Comparison of ENCODE assay signal across 7 mouse cellular contexts in genomic region chr19:41482190-41482908, GRCm38 (mm10). TPM values are rescaled to one million over a fixed set of nuclear protein-coding genes. Genes with fewer than 3 reads are reported as not detected.
A peak's percentile ranks its signal among the peaks of the same experiment; 100 is the strongest.
DNase-seq lines count a peak whose midpoint lies in the region; ATAC-seq and TF ChIP-seq lines count a peak whose summit lies in the region.

Gene Lcor (plus strand): TSS chr19:41482637.

- H3K27ac ChIP-seq in limb, embryonic 10.5 days = peak within 1 kb of the TSS; percentile 97
- peak within 1 kb of the TSS; percentile 99 for H3K27ac ChIP-seq in midbrain, embryonic 12.5 days (replicated peaks)
- peak within 1 kb of the TSS; percentile 97 for H3K27ac ChIP-seq in small intestine, adult 2 months (ENCODE audit: insufficient read depth, low read depth, low read length)

- ATAC-seq in granulocyte monocyte progenitor cell, adult 5-6 weeks (replicated peaks; ENCODE audit: poor library complexity, severe bottlenecking) = peak; percentile 61
- ATAC-seq in midbrain, embryonic 12.5 days (ENCODE audit: low FRiP score, low read depth) = peak; percentile 85

- WGBS in limb, embryonic 10.5 days = under 1% methylated on average over 92 of the region's 92 CpGs
- WGBS in midbrain, embryonic 12.5 days = under 1% methylated on average over 56 of the region's 92 CpGs
- WGBS in small intestine, adult 2 months = under 1% methylated on average over 85 of the region's 92 CpGs

- peaks cover 10% of the 10 kb centered on the region; the same call in 1 of the 2 replicates for H3K27me3 ChIP-seq in limb, embryonic 10.5 days (ENCODE audit: low read depth, poor library complexity, severe bottlenecking)
- H3K27me3 ChIP-seq in midbrain, embryonic 12.5 days = 0 out of 2 replicates have a peak, but pooled peaks cover 9% of the 10 kb centered on the region
- H3K27me3 ChIP-seq in small intestine, adult 2 months (ENCODE audit: control insufficient read depth, insufficient read depth, low read length) = no peaks in the 10 kb centered on the region

- peak; percentile 51; the same call in 1 of the 2 replicates for TF ChIP-seq POLR2A in small intestine, adult 2 months (IDR thresholded peaks at IDR 0.05; ENCODE audit: low read depth, low read length)

- no peak for TF ChIP-seq CTCF in small intestine, adult 2 months (IDR thresholded peaks at IDR 0.05; ENCODE audit: extremely low read depth, insufficient read length, insufficient replicate concordance, low read depth, low read length)

- peak within 1 kb of the TSS; percentile 73 for H3K4me2 ChIP-seq in midbrain, embryonic 12.5 days (replicated peaks)

- peak within 1 kb of the TSS; percentile 94 for H3K4me3 ChIP-seq in limb, embryonic 10.5 days
- H3K4me3 ChIP-seq in midbrain, embryonic 12.5 days = peak within 1 kb of the TSS; percentile 96
- H3K4me3 ChIP-seq in small intestine, adult 2 months (ENCODE audit: low read depth, low read length) = peak within 1 kb of the TSS; percentile 95

- DNase-seq in adrenal gland, postnatal 10 days = peak; percentile 90
- peak; percentile 84 for DNase-seq in embryo, embryonic 9.5 days (ENCODE audit: extremely low spot score)
- DNase-seq in kidney, adult 11 months = peak; percentile 86
- peak; percentile 84 for DNase-seq in limb, embryonic 10.5 days (ENCODE audit: low spot score)

- no peaks in the 10 kb centered on the region for H3K36me3 ChIP-seq in limb, embryonic 10.5 days
- H3K36me3 ChIP-seq in midbrain, embryonic 12.5 days = no peaks in the 10 kb centered on the region
- H3K36me3 ChIP-seq in small intestine, adult 2 months (ENCODE audit: control insufficient read depth, insufficient read depth, low read length) = peaks cover 1% of the 10 kb centered on the region; the same call in 1 of the 2 replicates

- no peaks in the 10 kb centered on the region for H3K9me3 ChIP-seq in limb, embryonic 10.5 days (replicated peaks)
- H3K9me3 ChIP-seq in midbrain, embryonic 12.5 days = no peaks in the 10 kb centered on the region

- peaks cover 28% of the 10 kb centered on the region for H3K4me1 ChIP-seq in limb, embryonic 10.5 days
- H3K4me1 ChIP-seq in midbrain, embryonic 12.5 days = peaks cover 25% of the 10 kb centered on the region
- H3K4me1 ChIP-seq in small intestine, adult 2 months (ENCODE audit: control insufficient read depth, insufficient read depth, insufficient read length, low read length) = peaks cover 3% of the 10 kb centered on the region; the same call in 1 of the 2 replicates

- peak within 1 kb of the TSS; percentile 94 for H3K9ac ChIP-seq in midbrain, embryonic 12.5 days (replicated peaks)

RNA-seq across cellular contexts. Expression of gene Lcor, which starts in this region (rescaled TPM):
- total RNA-seq in adrenal gland, postnatal 10 days (2021) = 10 to 100 TPM; 13.9 to 17.7 TPM
- total RNA-seq in granulocyte monocyte progenitor cell, adult 5-6 weeks (2014; fragmentation: Nextera tagmentation) = 16.4 and 18.7 TPM in 2 replicates
- 10.5 and 12.9 TPM in 2 replicates for total RNA-seq in granulocyte monocyte progenitor cell, adult 5-6 weeks (2017)
- 7.7 and 8.7 TPM in 2 replicates for polyA plus RNA-seq in limb, embryonic 10.5 days (2016; fragmentation: Nextera tagmentation; extraction: Ambion mirVana)
- 41.4 and 43.3 TPM in 2 replicates for polyA plus RNA-seq in midbrain, embryonic 12.5 days (2016; fragmentation: Nextera tagmentation; extraction: Ambion mirVana)
- 1.6 and 2.9 TPM in 2 replicates for polyA plus RNA-seq in small intestine, adult 2 months (2012; rRNA removed)

Comparison
In these comparisons a context has a peak if more than half of its experiments do, and no peak if none do; other contexts are left out.
1. Peak in every context shown above with its lines: DNase-seq, ATAC-seq, H3K4me3 ChIP-seq and H3K27ac ChIP-seq.